Mouse (Mus musculus): ENCODE measurements at regions not wholly inside any gene's neighbourhood (a gene's known extent, or its start where the extent isn't known, plus 50 kb on each side); places are given as distances from the start of the nearest gene placed in this dataset.

DNA sequence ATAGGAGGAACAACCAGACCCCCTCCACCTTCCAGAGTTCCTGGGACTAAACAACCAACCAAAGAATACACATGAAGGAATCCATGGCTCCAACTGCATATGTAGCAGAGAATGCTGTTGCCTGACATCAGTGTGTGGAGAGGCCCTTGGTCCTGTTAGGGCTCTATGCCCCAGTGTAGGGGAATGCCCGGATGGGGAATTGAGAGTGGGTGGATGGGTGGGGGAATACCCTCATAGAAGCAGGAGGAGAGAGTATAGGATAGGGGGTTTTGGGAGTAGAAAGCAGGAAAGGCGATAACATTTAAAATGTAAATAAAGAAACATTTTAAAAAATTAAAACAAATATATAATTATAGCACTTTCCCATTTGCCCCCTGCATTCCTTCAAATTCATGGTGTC lies 995.0 kb downstream of the Tbl1xr1 start:
- WGBS: 83% methylated on average over 2 of the region's 2 CpGs
- Histone ChIP-seq H3K4me3 (replicated peaks) (no peak overlapping the region), H3K4me2 (no peak overlapping the region), H3K9ac (no peak overlapping the region), H3K27ac (no peak overlapping the region), H3K36me3 (replicated peaks) (no peaks in the 10 kb centered on the region), H3K9me3 (no peaks in the 10 kb centered on the region), H3K4me1 (no peaks in the 10 kb centered on the region), H3K27me3 (no peaks in the 10 kb centered on the region)
- ATAC-seq (ENCODE audit: low FRiP score): no peak
